Mouse (Mus musculus): ENCODE results near the gene Tor4a.

Gene Tor4a

DNA sequence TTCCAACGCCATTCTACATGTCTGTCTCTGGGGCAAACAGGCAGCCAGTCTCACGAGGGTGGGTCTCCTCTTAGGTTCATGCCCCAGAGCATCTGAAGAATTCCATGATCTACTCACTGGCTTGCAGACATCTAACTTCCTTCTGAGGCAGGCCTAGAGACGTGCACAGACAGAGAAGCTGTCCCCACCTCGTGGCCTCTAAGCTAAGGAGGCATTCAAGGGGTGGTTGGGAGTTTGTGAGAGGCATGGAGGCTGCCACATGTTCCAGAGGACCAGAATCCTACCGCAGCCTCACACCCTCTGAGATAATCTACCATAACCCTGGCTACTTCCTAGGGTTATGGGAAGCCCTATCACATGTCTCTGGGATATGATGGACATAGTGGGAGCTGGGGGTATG lies 2.7 kb downstream of the Tor4a start:
- no peak for DNase-seq (ENCODE audit: extremely low read depth, insufficient read length, low spot score)

DNA sequence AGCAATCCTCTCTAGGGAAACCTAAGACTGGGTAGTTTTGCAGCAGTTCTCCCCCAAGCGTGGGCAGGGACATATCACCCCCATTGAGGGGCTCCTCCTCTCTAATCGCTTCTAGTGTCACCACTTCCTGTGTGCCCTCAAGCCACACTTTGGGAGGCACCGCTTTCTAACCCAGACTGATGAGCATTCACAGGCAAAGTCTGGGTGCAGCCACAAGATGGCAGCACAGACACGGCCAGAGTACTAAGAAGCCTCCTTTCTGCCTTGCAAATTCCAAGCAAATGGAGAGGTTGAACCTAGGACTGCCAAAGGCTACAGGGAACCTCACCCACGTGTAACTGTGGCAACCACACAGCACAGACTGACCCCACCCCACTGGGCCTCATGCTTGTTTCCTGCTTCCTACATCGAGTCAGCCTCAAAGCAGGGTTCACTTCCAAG lies 3.3 kb downstream of the Tor4a start:
- DNase-seq (ENCODE audit: extremely low read depth, insufficient read length, low spot score), result peak; percentile 71

DNA sequence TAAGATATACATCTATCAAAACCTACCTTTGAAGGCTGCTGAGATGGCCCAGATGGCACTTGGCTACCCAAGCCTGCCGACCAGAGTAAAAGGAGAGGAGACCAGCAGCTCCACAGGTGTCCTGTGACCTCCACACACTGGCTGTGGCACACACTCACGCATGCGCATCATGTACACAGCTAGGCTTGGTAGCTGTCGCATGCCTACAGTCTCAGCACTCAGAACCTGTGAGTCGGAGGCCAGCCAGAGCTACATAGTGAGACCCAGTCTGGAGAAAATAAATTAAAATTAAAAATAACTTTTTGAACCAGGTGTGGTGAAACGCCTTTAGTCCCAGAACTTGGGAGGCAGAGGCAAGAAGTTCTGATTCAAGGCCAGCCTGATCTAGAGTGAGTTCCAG lies 8.8 kb downstream of the Tor4a start:
- no peak for DNase-seq (ENCODE audit: extremely low read depth, insufficient read length, low spot score)

DNA sequence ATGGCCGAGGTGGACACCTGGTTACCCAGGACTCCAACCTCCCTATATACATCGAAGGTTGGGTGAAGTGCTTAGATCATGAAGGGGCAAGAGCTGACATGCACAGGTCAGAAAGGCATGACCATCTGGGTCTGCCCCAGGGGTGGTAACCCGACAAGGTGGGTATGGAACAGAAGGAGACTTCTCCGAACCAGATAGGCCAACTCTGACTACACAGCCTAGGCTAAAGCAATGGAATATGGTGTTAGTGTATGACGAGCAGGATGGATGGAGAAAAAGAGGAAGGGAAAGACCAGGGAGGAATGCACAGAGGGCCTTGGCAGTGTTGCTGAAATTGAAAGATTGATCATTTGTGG lies 10.1 kb downstream of the Tor4a start:
- no peak for DNase-seq (ENCODE audit: extremely low read depth, insufficient read length, low spot score)

DNA sequence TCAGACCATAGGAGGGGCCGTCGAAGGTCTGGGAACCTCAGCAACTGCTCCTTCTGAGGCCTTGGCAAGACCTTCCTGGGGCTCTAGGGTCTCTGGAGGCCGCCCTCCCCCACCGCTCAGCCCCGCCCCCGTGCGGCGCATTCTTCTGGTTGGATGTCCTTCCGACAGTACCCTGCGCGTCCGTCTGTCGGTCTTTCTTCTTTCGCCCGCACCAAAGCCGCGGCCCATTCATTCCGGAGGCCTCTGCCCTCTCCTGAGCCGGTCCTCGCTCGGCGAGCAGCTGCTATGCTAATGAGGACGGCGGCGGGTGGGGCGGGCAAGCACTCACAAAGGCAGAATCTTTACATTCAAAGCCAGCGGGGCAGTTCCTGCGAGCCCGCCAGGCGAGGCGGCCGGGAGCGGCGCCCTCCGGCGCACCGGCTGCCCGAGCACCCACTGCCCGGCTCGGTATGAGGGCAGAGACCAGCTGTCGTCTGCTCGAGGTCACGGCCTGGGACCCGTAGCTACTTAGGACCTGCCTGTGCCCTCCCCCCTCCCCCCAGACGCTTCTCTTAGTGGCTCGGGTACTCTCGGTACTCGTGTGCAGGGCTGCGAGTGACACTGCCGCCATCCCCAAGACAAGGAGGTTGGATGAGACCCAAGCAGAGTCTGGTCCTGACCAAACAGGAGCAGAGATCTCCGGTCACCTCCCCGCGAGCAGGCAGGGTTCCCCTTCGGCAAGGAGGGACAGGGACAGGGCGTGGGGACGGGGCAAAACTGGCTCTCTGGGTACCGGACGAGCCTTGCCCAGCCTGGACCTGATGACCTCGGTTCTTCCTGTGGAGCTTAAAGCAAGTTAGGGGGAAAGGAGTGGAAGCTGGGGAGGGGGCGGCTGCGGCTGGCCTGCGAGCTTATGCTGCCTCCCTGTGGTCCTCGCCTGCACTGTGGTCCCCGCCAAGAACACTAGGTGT lies 10.8 kb downstream of the Tor4a start:
- peak; percentile 11 for DNase-seq (ENCODE audit: extremely low read depth, insufficient read length, low spot score)

DNA sequence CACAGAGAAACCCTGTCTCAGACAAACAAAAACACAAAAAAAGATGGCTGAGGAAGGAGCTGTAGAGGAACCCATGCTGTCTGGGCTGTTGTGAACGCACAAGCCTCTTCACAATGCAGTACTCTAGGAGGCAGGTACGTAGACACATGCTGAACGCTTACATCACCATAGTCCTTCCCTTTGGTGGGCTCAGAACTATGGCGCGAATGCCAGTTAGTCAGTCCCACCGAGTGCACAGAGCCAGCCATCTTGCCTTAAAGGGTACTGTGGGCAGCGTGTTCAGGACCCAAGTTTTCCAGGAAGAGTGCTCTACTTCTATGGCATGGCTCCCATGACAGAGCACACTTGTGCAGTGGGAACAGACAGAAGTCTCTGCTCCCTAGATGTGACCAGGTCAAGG lies 12.2 kb downstream of the Tor4a start:
- DNase-seq (ENCODE audit: extremely low read depth, insufficient read length, low spot score), result no peak

DNA sequence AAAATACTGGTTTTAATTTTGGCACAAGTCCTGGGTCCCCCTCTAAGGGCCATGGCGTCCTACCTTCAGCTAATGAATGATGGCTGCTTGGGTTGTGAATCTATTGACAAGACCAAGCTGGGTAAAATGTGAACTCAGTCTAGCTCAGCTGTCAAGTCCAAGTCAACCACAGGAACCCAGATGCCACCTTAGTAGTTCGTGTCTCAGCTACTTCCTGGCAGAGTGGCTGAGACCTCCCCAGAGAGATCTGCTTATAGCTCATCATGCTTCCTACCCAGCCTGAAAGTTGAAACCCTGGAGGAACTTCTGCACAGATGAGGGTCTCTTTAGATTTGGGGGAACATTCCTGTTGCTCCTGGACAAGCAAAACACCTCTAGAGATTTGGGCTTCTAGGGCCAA lies 13.3 kb downstream of the Tor4a start:
- DNase-seq (ENCODE audit: extremely low read depth, insufficient read length, low spot score), result no peak

DNA sequence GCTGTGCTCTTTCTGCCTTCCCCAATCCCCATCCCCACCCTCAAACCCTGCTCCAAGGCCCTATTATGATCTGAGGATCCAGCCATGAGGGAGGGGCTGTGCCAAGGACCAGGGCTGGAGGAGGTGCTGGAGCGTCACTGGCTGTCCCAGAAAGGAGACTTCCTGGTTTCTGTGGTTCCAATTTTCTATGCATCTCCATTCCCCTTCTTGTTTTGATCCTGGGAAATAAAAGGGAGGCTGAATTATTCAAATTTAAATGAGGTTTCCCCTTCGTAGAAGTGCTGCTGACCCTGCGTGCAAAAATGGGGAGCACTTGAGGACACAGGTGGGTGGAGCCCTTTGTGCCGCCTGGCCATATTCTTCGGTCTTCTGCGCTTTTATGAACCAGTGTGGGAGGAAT lies 14.0 kb downstream of the Tor4a start:
- DNase-seq (ENCODE audit: extremely low read depth, insufficient read length, low spot score), result no peak

DNA sequence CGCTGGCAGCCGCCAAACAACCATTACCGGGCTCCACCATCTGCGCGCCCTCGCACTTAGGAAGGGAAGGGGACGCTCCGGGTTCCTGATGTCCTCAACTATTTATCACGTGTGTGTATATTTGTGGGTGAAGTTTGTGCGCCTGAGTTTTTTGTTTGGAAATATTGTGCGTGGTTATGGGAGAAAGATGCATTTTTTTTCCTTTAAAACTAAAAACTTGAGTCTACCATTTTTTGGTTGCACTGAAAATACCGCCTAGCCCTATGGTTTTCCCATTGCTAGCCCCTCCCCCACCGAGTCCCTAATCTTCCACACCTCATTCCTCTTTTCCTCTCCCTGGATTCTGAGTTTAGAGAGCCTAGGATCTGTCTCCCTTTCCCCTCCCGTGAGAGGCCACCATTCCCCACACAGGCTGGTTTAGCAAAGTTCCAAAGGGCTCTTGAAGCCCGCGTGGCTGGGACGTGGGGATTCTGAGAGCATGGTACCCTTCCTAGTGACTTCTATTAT lies 14.7 kb downstream of the Tor4a start:
- DNase-seq (ENCODE audit: extremely low read depth, insufficient read length, low spot score), result no peak

DNA sequence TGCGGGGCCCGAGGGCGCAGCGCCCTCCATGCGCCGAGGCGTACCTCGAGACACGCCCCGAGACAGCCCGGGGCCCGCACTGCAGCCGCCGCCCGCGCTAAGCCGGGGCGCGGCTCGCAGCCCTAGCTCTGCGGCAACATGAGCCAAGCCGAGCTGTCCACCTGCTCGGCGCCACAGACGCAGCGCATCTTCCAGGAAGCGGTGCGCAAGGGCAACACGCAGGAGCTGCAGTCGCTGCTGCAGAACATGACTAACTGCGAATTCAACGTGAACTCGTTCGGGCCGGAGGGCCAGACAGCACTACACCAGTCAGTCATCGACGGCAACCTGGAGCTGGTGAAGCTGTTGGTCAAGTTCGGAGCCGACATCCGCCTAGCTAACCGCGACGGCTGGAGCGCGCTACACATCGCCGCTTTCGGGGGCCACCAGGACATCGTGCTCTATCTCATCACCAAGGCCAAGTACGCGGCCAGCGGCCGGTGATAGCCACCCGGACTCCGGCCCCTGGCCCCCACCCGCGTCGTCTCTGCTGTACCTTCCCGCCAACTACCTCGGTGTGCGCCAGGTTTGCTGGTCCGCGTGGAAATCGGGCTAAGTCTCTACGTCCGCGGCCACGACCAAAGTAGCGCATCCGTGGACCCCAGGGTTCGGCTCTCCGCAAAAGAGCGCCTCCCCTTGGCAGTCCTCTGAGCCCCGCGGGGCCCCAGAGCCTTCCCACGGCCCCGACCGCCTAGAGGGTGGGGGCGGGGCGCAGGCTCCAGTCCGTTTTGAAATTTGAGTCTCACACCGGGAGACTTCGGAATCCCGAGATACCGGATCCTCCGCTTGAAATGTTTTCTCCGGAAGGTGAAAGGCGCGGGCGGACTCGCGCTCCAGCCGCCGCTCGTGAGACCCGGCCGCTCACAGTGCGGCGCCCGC lies 15.5 kb downstream of the Tor4a start:
- DNase-seq (ENCODE audit: extremely low read depth, insufficient read length, low spot score), result no peak

DNA sequence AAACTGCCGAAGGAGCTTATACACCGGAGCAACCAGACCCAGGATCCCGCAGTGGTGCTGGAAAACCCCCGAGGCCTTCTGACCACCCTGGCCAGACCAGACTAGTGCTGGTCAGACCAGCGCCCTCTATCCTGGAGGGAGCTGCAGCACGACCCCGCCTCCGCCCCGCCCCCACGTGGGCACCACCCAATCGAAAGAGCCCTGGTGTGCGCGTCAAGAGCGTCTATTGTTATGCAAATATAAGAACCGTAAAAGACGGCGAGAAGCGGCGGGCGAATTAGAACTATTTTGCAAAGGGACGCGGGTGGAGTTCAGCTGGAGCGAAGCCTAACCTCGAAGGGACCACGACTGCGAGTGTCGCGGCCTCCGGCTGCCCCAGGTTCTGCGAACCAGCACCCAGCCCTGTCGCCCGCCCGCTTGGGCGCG lies 16.2 kb downstream of the Tor4a start, which contains the start of gene Nrarp:
Nrarp (plus strand) TSS at position 281 of the 426 bp plus-strand sequence.
- DNase-seq (ENCODE audit: extremely low read depth, insufficient read length, low spot score), result no peak

DNA sequence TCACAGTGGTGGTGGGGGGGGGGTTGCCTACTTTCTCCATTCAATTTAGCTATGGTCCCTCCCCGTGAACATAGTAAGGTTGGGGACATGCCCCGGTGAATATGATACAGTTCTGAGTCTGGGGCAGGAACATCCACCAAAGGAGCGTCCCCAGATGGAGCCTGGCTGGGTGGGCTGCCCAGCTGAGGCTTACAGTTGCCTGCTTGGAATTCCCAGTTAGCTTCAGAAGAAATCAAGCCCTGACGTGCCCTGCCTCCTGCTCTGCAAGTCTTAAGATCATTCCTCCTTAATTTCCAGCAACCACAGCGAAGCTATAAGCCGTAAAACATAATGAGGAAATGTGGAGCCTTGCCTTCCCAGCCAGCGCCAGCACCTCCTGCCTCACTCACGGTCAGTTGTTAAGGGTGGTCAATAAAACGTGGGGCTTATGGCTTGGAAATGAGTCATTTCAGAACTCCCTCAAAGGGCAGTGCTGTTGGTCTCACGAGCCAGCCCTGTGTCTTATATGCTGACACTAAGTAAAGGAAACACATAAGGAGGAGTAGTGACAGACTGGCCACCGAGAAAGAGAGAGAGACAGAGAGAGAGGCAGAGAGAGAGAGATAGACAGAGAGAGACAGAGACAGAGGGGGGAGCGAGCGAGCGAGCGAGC lies 17.0 kb downstream of the Tor4a start:
- DNase-seq (ENCODE audit: extremely low read depth, insufficient read length, low spot score), result no peak

DNA sequence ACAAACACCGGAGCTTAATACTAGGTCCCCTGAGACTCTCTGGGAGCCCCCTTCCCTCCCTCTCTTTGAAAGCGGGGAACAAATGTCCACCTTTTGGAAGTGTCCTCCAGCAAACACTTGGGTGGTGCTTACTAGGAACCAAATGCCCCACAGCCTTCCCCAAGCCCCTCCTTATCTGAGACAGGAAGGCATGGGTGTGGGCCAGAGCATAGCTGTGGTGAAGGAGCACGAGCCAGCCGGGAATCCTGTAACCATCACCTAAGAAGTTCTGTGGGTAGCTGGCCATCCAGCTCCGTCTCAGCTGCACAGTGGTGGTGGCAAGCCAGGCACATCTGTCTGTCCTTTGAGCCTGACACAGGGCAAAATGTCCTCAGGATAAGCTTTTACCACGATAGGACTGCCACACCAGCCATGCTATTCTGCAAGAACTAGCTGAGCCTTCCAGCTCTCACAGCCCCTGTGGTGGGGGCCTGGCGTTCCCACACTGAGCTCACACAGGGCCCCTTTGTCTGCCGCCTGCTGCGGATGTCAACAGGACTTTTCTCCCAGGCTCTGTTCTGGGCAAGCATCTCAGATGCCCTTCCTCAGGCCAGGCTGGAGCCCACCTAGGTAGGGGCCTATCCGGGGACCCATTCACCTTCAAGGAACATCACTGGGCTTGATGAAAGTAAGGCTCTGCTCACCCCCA lies 18.3 kb downstream of the Tor4a start:
- no peak for DNase-seq (ENCODE audit: extremely low read depth, insufficient read length, low spot score)

DNA sequence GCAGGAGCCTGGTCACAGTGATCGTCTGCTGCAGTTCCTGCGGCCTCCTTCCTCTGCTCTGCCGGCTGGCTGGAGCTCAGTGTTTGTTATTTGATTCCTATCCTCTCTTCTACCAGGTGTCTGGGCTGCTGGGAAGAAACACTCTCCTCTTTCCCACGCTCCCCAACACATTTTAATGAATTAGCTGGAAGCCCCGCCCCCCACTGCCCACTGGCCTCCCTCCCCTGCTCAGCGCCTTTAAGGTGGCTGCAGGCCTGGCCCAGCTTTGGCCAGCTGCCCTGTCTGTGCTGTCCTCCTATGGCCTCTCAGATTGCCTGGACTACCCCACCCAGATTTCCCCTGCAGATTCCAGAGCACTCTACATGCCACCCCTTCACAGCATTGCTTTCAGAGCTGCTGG lies 19.0 kb downstream of the Tor4a start:
- peak; percentile 22 for DNase-seq (ENCODE audit: extremely low read depth, insufficient read length, low spot score)

DNA sequence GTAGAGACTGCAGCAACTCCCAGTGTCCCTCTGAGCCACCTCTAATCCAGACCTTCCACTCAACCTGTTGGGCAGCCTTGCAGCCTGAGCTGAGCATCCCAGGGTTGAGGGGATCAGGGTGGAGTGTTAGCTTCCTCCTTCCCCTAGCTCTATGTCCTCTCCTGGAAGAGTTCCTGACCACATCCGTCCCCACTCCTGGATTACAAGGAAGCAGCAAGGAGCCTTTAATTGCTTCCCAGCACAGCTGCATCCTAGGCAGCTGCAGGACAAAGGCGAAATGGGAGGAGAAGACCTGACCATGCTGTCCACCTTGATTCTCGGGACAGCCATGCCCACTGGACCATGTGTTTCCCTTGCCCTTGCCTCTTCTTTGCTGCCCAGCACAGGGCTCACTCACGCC lies 19.6 kb downstream of the Tor4a start:
- no peak for DNase-seq (ENCODE audit: extremely low read depth, insufficient read length, low spot score)

DNA sequence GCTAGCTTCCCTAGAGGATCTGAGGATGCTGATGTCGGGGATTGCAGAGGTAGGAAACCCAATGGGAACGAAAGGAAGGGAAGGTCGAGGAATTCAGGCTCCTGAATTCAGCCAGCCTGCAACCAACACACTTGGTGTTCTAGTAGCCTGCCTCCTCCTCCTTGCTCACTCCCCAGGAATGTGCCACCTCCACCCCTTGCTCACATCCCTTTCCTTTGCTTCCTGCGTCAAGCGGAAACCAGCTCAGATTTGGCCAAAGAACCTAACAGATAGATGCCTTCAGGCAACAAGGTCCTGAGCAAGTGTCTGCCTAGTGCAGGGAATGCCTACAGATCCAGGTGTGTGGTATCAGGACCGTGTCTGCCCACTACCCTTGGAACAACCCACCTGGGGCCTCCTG lies 20.1 kb downstream of the Tor4a start:
- peak; percentile 63 for DNase-seq (ENCODE audit: extremely low read depth, insufficient read length, low spot score)

DNA sequence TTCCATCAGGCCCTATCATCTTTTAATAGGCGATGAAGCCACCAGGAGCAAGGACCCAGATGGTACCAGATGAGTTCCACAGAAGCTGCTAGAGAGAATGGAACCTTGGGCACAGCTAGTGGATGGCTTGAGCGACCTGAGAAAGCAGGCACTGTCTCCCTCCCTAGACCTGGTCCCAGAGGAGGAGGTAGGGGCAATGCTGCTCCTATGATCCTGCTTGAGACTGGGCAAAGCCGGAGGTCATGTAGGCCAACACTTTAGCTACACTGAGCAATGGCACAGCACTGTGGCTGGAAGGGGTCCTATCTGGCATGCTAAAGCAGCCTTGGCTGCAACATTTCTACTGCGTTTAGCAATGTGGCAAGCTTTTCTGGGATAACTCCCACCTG lies 21.0 kb downstream of the Tor4a start:
- no peak for DNase-seq (ENCODE audit: extremely low read depth, insufficient read length, low spot score)

DNA sequence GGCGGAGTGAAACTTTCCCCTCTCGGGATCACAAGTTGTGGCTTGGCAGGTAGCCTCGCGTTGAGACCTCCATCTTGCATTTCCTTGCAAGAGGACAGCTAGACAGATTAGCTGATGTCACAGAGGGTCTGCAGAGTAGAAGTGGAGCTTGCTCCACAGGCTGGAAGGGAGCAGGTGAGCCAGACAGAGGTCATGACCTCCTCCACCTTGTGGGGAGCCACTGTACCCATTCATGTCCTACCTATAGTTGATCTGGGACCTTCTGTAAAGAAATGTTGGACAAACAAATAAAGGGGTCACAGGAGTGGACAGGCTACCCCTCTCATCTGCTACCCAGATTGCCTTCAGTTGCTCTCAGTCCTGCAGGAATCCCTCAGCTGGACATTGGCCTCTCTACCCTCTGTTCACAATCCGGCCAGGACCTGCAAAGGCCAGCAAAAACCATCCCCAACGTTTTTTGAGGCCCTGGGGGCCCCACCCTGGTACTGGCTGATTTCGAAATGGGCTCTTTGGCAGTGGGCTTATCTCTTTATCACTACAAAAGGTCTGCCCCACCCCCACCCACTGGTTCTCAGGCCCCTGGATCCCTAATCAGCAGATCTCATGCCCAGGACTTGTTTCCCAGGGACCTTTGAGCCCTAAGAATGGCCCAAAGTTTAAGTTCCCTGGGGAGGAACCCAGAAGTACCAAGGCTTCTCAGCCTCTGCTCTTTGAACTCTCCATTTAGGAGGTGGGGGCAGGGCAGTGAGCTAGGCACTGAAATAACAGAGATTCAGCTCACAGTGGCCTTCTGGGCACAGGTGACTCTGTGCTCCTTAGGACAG lies 21.6 kb downstream of the Tor4a start:
- no peak for DNase-seq (ENCODE audit: extremely low read depth, insufficient read length, low spot score)

DNA sequence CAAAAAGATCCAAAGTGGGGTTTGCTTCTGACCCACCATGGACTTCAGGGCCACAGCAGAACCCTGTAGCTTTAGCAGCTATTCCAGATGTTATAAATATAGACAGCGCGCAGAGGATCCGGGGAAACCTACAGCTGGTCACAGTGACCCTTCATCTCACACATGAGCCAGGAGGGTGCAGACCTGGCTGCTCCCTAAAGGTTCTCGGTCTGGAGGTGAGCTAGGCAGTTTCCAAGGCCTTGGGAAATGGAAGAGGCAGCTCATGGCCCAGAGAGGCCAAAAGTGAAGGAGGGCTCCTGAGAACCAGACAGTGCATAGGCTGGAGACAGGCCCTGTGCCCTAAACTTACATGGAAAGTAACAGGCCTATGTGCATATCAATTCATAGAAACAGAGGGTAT lies 22.9 kb downstream of the Tor4a start:
- DNase-seq (ENCODE audit: extremely low read depth, insufficient read length, low spot score), result no peak
